Mouse (Mus musculus): ENCODE results near the gene Smarcd3.

Smarcd3 gene

GRCm38 (mm10) chr5:24620626-24621025 is 3.6 kb downstream of the Smarcd3 start:
- no peak for DNase-seq (ENCODE audit: low read depth, low spot score)

GRCm38 (mm10) chr5:24620116-24620515 is 4.1 kb downstream of the Smarcd3 start:
- DNase-seq (ENCODE audit: low read depth, low spot score): no peak

GRCm38 (mm10) chr5:24618921-24619320 is 5.3 kb downstream of the Smarcd3 start:
- no peak for DNase-seq (ENCODE audit: low read depth, low spot score)

- no peak for DNase-seq (ENCODE audit: low read depth, low spot score)
Measured at GRCm38 (mm10) chr5:24615097-24615496, 9.1 kb downstream of the Smarcd3 start.

- DNase-seq (ENCODE audit: low read depth, low spot score): no peak
Measured at GRCm38 (mm10) chr5:24612302-24612649, 11.9 kb downstream of the Smarcd3 start.

- no peak for DNase-seq (ENCODE audit: low read depth, low spot score)
Measured at GRCm38 (mm10) chr5:24611366-24612301, 12.6 kb downstream of the Smarcd3 start.

- DNase-seq (ENCODE audit: low read depth, low spot score): no peak
Measured at GRCm38 (mm10) chr5:24609388-24609787, 14.8 kb downstream of the Smarcd3 start.

- no peak for DNase-seq (ENCODE audit: low read depth, low spot score)
Measured at GRCm38 (mm10) chr5:24605980-24606665, 18.1 kb downstream of the Smarcd3 start.

GRCm38 (mm10) chr5:24605321-24605979 is 18.8 kb downstream of the Smarcd3 start:
- DNase-seq (ENCODE audit: low read depth, low spot score): no peak

GRCm38 (mm10) chr5:24604656-24605100 is 19.5 kb downstream of the Smarcd3 start:
- DNase-seq (ENCODE audit: low read depth, low spot score): peak; percentile 76

GRCm38 (mm10) chr5:24604080-24604655 is 20.0 kb downstream of the Smarcd3 start:
- DNase-seq (ENCODE audit: low read depth, low spot score): no peak

GRCm38 (mm10) chr5:24603431-24604010 is 20.7 kb downstream of the Smarcd3 start:
- no peak for DNase-seq (ENCODE audit: low read depth, low spot score)

- DNase-seq (ENCODE audit: low read depth, low spot score): no peak
Measured at GRCm38 (mm10) chr5:24602751-24603343, 21.4 kb downstream of the Smarcd3 start.

GRCm38 (mm10) chr5:24601911-24602750 is 22.1 kb downstream of the Smarcd3 start:
- DNase-seq (ENCODE audit: low read depth, low spot score): no peak

- no peak for DNase-seq (ENCODE audit: low read depth, low spot score)
Measured at GRCm38 (mm10) chr5:24601071-24601835, 23.0 kb downstream of the Smarcd3 start.

- DNase-seq (ENCODE audit: low read depth, low spot score): no peak
Measured at GRCm38 (mm10) chr5:24600236-24600635, 24.0 kb downstream of the Smarcd3 start.

GRCm38 (mm10) chr5:24599137-24599536 is 25.1 kb downstream of the Smarcd3 start:
- DNase-seq (ENCODE audit: low read depth, low spot score): no peak

- no peak for DNase-seq (ENCODE audit: low read depth, low spot score)
Measured at GRCm38 (mm10) chr5:24598570-24599006, 25.6 kb downstream of the Smarcd3 start.

GRCm38 (mm10) chr5:24597901-24598569 is 26.2 kb downstream of the Smarcd3 start:
- DNase-seq (ENCODE audit: low read depth, low spot score): no peak
